Mouse (Mus musculus): Measurements from ENCODE around the gene Pde6h. TPM values are rescaled to one million over a fixed set of nuclear protein-coding genes. Genes with fewer than 3 reads are reported as not detected.
"Not testable (repeated sequence)": the region's sequence is repeated elsewhere in the genome, so short reads cannot be mapped to it uniquely, and the experiment has no call there.

Pde6h gene
- polyA plus RNA-seq (2011; ENCODE audit: insufficient read length, low read depth, missing spikeins): 1.4 TPM in 1 of 2 replicates, not detected in the other

DNA sequence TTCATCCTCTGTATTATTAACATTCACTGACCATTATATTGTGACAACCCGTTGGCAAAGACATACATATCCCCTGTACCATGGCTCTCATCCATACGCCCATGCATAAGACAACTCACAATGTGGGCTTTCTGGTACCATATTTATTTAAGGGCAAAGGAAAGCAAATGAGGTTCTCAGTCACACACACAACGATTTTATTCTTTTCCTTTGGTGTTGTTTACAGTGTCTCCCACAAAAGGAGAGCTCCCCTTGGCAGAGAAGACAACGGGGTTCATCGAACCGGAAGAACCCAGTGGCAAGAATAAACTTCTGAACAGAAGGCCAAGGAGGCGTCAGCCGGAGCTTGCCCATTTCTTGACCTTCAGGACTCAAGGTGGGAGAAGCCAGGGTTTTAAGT is at the start of gene Pde6h:
Pde6h (plus strand) TSS at position 301 of the 400 bp plus-strand sequence.
- Histone ChIP-seq H3K27ac (ENCODE audit: insufficient read depth, low read length) (no peak within 1 kb of the TSS), H3K4me1 (ENCODE audit: control insufficient read depth, insufficient read depth, low read length) (peaks cover 5% of the 10 kb centered on the region), H3K4me3 (ENCODE audit: insufficient read depth, low read length) (no peak within 1 kb of the TSS)
- no peak for TF ChIP-seq POLR2A (IDR thresholded peaks at IDR 0.05; ENCODE audit: low read depth, low read length)
- no peak for TF ChIP-seq CTCF (IDR thresholded peaks at IDR 0.05; ENCODE audit: borderline replicate concordance, insufficient read depth, low read length)

- Histone ChIP-seq H3K4me3 (ENCODE audit: insufficient read depth, low read length) (peak overlapping the region; percentile 75), H3K4me1 (ENCODE audit: control insufficient read depth, insufficient read depth, low read length) (no peaks in the 10 kb centered on the region; the same call in 1 of the 2 replicates)
- TF ChIP-seq POLR2A (IDR thresholded peaks at IDR 0.05; ENCODE audit: low read depth, low read length) (no peak; the same call in 1 of the 2 replicates), CTCF (IDR thresholded peaks at IDR 0.05; ENCODE audit: borderline replicate concordance, insufficient read depth, low read length) (no peak)
Observed at GRCm38 (mm10) chr6:136874599-136874998, 49.0 kb upstream of the Pde6h start.

DNA sequence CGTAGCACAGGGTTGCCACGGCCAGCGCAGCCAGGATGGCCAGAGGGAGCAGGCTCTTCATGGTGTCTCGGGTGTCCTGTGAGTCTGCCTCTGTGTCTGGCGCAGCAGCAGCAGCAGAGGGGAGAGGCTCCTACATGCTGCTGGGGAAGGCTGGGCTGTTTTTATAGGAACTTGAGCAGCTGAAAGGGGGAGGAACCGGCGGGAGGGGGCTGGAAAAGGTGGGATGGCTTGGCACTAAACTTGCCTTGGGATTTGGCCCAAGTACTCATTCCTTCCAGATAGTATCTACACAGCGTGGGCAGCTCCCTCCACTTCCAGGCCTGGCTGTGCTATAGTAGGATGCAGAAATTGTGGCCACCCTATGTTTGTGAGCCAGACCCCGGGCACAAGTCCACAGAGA is 48.0 kb upstream of the Pde6h start, which contains the start of gene Mgp:
Mgp (minus strand) TSS at position 154 of the 400 bp plus-strand sequence.
- H3K4me1 ChIP-seq (ENCODE audit: control insufficient read depth, insufficient read depth, low read length): no peaks in the 10 kb centered on the region; the same call in 1 of the 2 replicates
- peak within 1 kb of the TSS; percentile 60 for H3K27ac ChIP-seq (ENCODE audit: insufficient read depth, low read length)
- TF ChIP-seq POLR2A (IDR thresholded peaks at IDR 0.05; ENCODE audit: low read depth, low read length) (peak; percentile 99), CTCF (IDR thresholded peaks at IDR 0.05; ENCODE audit: borderline replicate concordance, insufficient read depth, low read length) (no peak)
- H3K4me3 ChIP-seq (ENCODE audit: insufficient read depth, low read length): peak within 1 kb of the TSS; percentile 75

More at GRCm38 (mm10) chr6:136874599-136874998, 49.0 kb upstream of the Pde6h start:
- peak overlapping the region; percentile 36 for H3K27ac ChIP-seq (ENCODE audit: insufficient read depth, low read length)

DNA sequence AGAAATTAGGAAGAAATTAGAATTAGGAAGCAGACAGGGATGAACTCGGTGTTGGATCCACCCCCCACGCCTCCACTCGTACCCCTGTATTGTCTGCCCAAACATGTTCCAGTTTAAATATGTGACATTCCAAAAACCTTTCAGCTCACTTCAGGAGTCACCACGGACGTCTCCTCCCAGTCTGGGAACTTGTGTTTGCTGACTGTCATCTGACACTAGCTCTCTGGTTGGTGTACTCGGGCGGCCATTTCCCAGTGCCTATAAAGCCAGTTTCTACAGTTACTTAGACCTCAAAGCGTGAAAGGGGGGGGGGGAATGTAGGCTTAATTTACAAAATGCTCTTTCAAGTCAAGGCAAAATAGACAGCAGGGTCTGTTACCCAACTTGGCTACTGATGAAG is 42.0 kb upstream of the Pde6h start:
- Histone ChIP-seq H3K4me3 (ENCODE audit: insufficient read depth, low read length) (no peak overlapping the region), H3K27ac (ENCODE audit: insufficient read depth, low read length) (peak overlapping the region; percentile 69), H3K4me1 (ENCODE audit: control insufficient read depth, insufficient read depth, low read length) (peaks cover 2% of the 10 kb centered on the region; the same call in 1 of the 2 replicates)
- no peak for TF ChIP-seq POLR2A (IDR thresholded peaks at IDR 0.05; ENCODE audit: low read depth, low read length)
- no peak for TF ChIP-seq CTCF (IDR thresholded peaks at IDR 0.05; ENCODE audit: borderline replicate concordance, insufficient read depth, low read length)

DNA sequence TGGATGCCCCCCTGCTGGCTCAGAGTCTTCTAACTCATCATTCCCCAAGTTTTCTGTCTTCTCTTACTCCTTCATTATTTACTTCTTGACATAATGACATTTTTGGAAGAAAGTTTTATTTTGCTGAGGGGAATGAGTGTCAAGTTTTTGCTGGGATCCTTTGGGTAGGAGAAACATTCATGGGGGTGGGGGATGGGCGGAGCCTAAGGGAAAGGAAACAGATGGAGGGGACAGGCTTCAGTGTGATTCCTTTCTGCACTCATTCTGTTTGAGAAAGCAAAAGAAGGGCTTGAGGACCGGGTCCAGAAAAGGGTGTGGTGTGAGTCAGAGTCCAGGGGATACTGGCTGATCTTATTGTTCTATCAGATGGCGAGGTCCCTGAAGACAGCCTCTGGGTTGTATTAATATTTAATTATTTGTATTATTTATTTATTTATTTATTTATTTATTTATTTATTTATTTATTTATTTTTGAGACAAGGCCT is 40.2 kb upstream of the Pde6h start:
- Histone ChIP-seq H3K4me1 (ENCODE audit: control insufficient read depth, insufficient read depth, low read length) (peaks cover 2% of the 10 kb centered on the region; the same call in 1 of the 2 replicates), H3K27ac (ENCODE audit: insufficient read depth, low read length) (no peak overlapping the region), H3K4me3 (ENCODE audit: insufficient read depth, low read length) (no peak overlapping the region)
- no peak for TF ChIP-seq POLR2A (IDR thresholded peaks at IDR 0.05; ENCODE audit: low read depth, low read length)
- TF ChIP-seq CTCF (IDR thresholded peaks at IDR 0.05; ENCODE audit: borderline replicate concordance, insufficient read depth, low read length): no peak

GRCm38 (mm10) chr6:136883961-136884360 is 39.7 kb upstream of the Pde6h start:
- Histone ChIP-seq H3K4me3 (ENCODE audit: insufficient read depth, low read length) (no peak overlapping the region), H3K4me1 (ENCODE audit: control insufficient read depth, insufficient read depth, low read length) (peaks cover 2% of the 10 kb centered on the region; the same call in 1 of the 2 replicates), H3K27ac (ENCODE audit: insufficient read depth, low read length) (no peak overlapping the region)
- TF ChIP-seq POLR2A (IDR thresholded peaks at IDR 0.05; ENCODE audit: low read depth, low read length) (no peak), CTCF (IDR thresholded peaks at IDR 0.05; ENCODE audit: borderline replicate concordance, insufficient read depth, low read length) (no peak)

- not testable (repeated sequence) for H3K4me3 ChIP-seq (ENCODE audit: insufficient read depth, low read length); H3K27ac ChIP-seq (ENCODE audit: insufficient read depth, low read length); H3K4me1 ChIP-seq (ENCODE audit: control insufficient read depth, insufficient read depth, low read length)
Observed at GRCm38 (mm10) chr6:136884766-136885165, 38.9 kb upstream of the Pde6h start.

DNA sequence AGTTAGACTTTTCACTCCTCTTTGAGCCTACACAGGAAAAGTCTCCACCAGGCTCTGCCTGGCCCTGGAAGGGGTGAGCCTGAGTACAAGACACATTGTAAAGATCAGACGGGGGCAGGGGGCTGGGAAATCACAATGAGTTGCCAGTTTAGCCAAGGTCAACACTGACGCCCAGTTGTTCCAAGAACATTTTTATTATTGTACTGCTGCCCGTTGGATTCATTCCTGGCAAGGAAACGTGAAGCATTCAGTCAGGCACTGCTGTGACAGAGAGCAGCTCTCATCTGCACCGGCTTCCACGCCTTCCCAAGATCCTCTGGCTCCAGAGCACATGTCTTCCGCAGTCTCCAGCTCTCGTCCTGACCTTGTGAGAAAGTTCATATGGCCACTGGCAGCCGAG is 35.8 kb upstream of the Pde6h start:
- peaks cover 2% of the 10 kb centered on the region; the same call in 1 of the 2 replicates for H3K4me1 ChIP-seq (ENCODE audit: control insufficient read depth, insufficient read depth, low read length)
- H3K4me3 ChIP-seq (ENCODE audit: insufficient read depth, low read length): no peak overlapping the region
- TF ChIP-seq POLR2A (IDR thresholded peaks at IDR 0.05; ENCODE audit: low read depth, low read length) (no peak), CTCF (IDR thresholded peaks at IDR 0.05; ENCODE audit: borderline replicate concordance, insufficient read depth, low read length) (no peak)
- 0 out of 2 replicates have a peak overlapping the region, but pooled peaks have one; percentile 30 for H3K27ac ChIP-seq (ENCODE audit: insufficient read depth, low read length)

- Histone ChIP-seq H3K27ac (ENCODE audit: insufficient read depth, low read length) (no peak overlapping the region), H3K4me1 (ENCODE audit: control insufficient read depth, insufficient read depth, low read length) (peaks cover 2% of the 10 kb centered on the region; the same call in 1 of the 2 replicates), H3K4me3 (ENCODE audit: insufficient read depth, low read length) (no peak overlapping the region)
- TF ChIP-seq CTCF (IDR thresholded peaks at IDR 0.05; ENCODE audit: borderline replicate concordance, insufficient read depth, low read length) (no peak), POLR2A (IDR thresholded peaks at IDR 0.05; ENCODE audit: low read depth, low read length) (no peak)
Observed at GRCm38 (mm10) chr6:136889067-136889466, 34.6 kb upstream of the Pde6h start.

DNA sequence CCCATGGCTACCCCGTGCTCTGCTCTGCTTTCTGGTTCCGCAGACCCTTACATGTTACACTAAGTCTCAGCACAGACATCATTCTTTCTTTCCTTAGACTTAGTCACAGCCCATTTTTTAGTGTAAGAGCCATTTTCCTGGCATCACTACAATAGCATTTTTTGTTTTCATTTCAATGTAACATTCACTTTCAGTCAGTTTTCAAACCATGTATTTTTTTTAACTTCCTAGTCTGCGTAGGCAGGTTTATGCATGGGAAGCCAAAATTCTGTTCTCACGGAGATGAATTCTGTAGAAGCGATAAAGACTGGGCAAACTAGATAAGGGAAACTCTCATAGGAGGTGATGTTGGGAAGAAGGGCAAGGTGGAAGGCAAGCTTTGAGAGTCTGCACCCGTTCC is 34.1 kb upstream of the Pde6h start:
- TF ChIP-seq CTCF (IDR thresholded peaks at IDR 0.05; ENCODE audit: borderline replicate concordance, insufficient read depth, low read length) (no peak), POLR2A (IDR thresholded peaks at IDR 0.05; ENCODE audit: low read depth, low read length) (no peak)
- H3K4me3 ChIP-seq (ENCODE audit: insufficient read depth, low read length): no peak overlapping the region
- H3K27ac ChIP-seq (ENCODE audit: insufficient read depth, low read length): no peak overlapping the region
- H3K4me1 ChIP-seq (ENCODE audit: control insufficient read depth, insufficient read depth, low read length): peaks cover 2% of the 10 kb centered on the region; the same call in 1 of the 2 replicates
